Mouse (Mus musculus): ENCODE measurements around the gene Ikzf4. TPM values are rescaled to one million over a fixed set of nuclear protein-coding genes. Genes with fewer than 3 reads are reported as not detected.

Gene Ikzf4
- polyA plus RNA-seq, 1 experiment from 2014 or later = 21.2 TPM

DNA sequence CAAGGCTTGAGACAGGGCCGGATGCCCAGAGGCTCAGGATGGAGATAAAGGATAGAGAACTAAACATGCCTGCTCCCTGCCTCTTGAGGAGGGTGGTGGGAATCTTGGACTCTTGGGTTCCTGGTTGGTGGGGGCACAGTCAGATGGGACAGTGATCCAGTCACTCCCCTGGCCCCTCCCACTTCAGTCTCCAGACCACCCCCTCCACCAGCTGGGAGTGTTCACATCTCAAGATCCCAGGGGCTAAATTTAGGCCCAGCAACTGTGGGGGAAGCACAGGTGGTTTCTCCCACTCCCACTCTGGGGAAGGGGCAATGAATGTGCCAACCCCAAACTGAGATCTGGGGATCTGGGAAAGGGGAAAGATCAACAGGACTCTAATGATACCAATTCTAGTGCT lies 57.7 kb downstream of the Ikzf4 start:
- no peak overlapping the region for H3K9ac ChIP-seq (replicated peaks; ENCODE audit: low read length)
- ATAC-seq (ENCODE audit: low FRiP score, low TSS enrichment) (no peak), DNase-seq (no peak)
- 43% methylated on average over 1 of the region's 1 CpGs for WGBS
- H3K36me3 ChIP-seq (ENCODE audit: control insufficient read depth, insufficient read depth, low read length) = no peaks in the 10 kb centered on the region
- peaks cover 34% of the 10 kb centered on the region for H3K27me3 ChIP-seq (ENCODE audit: control insufficient read depth, insufficient read depth, low read length)
- H3K4me2 ChIP-seq (ENCODE audit: low read length) = no peak overlapping the region
- no peaks in the 10 kb centered on the region for H3K9me3 ChIP-seq (ENCODE audit: control insufficient read depth, low read length)
- peaks cover 9% of the 10 kb centered on the region for H3K4me1 ChIP-seq (ENCODE audit: control insufficient read depth, insufficient read depth, low read length)
- H3K4me3 ChIP-seq (replicated peaks; ENCODE audit: low read depth, low read length) = no peak overlapping the region
- no peak overlapping the region for H3K27ac ChIP-seq (replicated peaks; ENCODE audit: low read depth, low read length)

DNA sequence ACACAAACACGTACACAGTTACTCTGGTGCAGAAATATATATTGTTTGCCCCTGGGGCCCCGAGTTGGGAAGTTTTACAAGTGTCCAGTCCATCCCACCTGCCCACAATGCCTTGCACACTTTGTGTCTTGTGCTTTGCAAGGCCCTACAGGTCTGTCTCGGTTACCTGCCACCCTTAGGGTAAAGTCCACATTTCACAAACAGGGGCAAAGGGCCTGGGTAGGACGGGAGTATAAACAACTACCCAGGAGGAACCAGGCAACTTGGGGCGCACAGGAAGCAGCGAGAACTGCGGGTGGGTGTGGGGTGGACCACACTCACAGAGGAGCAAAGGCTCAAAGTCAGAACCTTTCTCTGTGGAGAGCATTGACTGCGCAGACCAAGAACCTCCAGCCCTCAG lies 58.1 kb downstream of the Ikzf4 start:
- WGBS = 61% methylated on average over 8 of the region's 8 CpGs
- Histone ChIP-seq H3K27me3 (ENCODE audit: control insufficient read depth, insufficient read depth, low read length) (peaks cover 34% of the 10 kb centered on the region), H3K9me3 (ENCODE audit: control insufficient read depth, low read length) (no peaks in the 10 kb centered on the region), H3K4me1 (ENCODE audit: control insufficient read depth, insufficient read depth, low read length) (peaks cover 9% of the 10 kb centered on the region), H3K4me3 (replicated peaks; ENCODE audit: low read depth, low read length) (no peak overlapping the region), H3K9ac (replicated peaks; ENCODE audit: low read length) (no peak overlapping the region), H3K4me2 (ENCODE audit: low read length) (no peak overlapping the region), H3K36me3 (ENCODE audit: control insufficient read depth, insufficient read depth, low read length) (no peaks in the 10 kb centered on the region), H3K27ac (replicated peaks; ENCODE audit: low read depth, low read length) (no peak overlapping the region)
- no peak for DNase-seq
- ATAC-seq (ENCODE audit: low FRiP score, low TSS enrichment) = no peak

DNA sequence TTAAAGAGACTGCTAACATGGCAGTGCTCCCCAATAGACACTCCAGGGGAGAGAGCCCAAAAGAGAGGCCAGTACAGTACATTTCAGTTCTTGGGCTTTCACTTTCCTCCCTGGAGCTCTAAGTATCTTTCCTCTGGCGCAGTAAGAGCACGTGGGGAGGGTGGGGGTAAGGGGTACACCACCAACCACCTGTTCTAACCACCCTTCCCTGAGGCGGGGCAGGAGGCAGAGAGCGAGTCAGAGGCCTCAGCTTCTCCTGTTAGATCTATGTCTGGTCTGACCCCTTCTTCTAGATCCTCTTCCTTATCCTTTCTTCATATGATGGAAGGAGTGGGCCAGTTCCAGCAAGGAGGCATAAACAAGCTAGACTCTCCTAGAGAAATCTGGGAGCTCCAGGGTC lies 58.7 kb downstream of the Ikzf4 start:
- Histone ChIP-seq H3K4me2 (ENCODE audit: low read length) (no peak overlapping the region), H3K36me3 (ENCODE audit: control insufficient read depth, insufficient read depth, low read length) (no peaks in the 10 kb centered on the region), H3K9ac (replicated peaks; ENCODE audit: low read length) (no peak overlapping the region), H3K4me3 (replicated peaks; ENCODE audit: low read depth, low read length) (no peak overlapping the region), H3K27ac (replicated peaks; ENCODE audit: low read depth, low read length) (no peak overlapping the region), H3K27me3 (ENCODE audit: control insufficient read depth, insufficient read depth, low read length) (peaks cover 34% of the 10 kb centered on the region), H3K4me1 (ENCODE audit: control insufficient read depth, insufficient read depth, low read length) (peaks cover 9% of the 10 kb centered on the region), H3K9me3 (ENCODE audit: control insufficient read depth, low read length) (no peaks in the 10 kb centered on the region)
- 57% methylated on average over 4 of the region's 4 CpGs for WGBS
- ATAC-seq (ENCODE audit: low FRiP score, low TSS enrichment) (no peak), DNase-seq (no peak)

DNA sequence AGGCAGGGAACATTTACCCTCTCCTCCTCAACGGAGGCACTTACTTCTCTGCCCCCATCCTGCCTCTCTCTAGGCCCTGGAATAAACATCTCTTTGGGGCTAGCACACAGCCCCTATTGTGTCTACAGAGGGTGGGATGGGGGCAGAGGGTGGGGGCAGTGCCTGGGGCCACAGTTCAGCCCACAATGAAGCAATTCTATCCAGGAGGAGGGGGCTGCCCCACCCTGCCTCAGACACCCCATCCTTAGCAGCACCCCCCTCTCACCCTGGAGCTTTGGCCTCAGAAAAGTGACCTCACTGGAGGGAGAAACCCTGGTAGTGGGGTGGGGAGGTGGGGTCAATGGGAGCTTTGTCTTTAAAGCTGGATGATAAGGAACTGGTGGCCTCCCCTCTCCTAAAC lies 59.2 kb downstream of the Ikzf4 start:
- H3K4me3 ChIP-seq (replicated peaks; ENCODE audit: low read depth, low read length) = no peak overlapping the region
- peaks cover 9% of the 10 kb centered on the region for H3K4me1 ChIP-seq (ENCODE audit: control insufficient read depth, insufficient read depth, low read length)
- no peaks in the 10 kb centered on the region for H3K9me3 ChIP-seq (ENCODE audit: control insufficient read depth, low read length)
- H3K4me2 ChIP-seq (ENCODE audit: low read length) = no peak overlapping the region
- no peak overlapping the region for H3K9ac ChIP-seq (replicated peaks; ENCODE audit: low read length)
- DNase-seq (no peak), ATAC-seq (ENCODE audit: low FRiP score, low TSS enrichment) (no peak)
- H3K27me3 ChIP-seq (ENCODE audit: control insufficient read depth, insufficient read depth, low read length) = peaks cover 34% of the 10 kb centered on the region
- no peaks in the 10 kb centered on the region for H3K36me3 ChIP-seq (ENCODE audit: control insufficient read depth, insufficient read depth, low read length)
- H3K27ac ChIP-seq (replicated peaks; ENCODE audit: low read depth, low read length) = no peak overlapping the region
- 0% methylated on average over 1 of the region's 1 CpGs for WGBS

DNA sequence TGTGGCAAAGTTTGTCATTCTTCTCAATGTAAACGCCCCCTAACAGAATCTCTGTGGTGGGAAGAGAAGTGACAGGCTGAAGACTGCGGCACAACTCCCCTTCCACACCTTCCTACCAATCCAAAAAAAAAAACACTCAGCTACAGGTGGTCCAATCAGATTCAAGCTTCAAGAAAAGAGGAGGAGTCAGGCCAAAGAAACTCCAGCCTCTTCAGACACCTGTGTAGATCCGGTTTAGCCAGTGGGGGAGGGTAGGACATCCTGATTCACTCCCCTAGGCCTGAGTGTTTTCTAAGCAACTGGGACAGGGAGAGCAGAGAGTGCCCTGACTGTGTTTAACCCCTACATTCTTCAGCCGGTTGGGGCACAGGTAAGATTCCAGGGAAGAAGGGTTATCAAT lies 61.4 kb downstream of the Ikzf4 start:
- Histone ChIP-seq H3K36me3 (ENCODE audit: control insufficient read depth, insufficient read depth, low read length) (no peaks in the 10 kb centered on the region), H3K9ac (replicated peaks; ENCODE audit: low read length) (no peak overlapping the region), H3K27ac (replicated peaks; ENCODE audit: low read depth, low read length) (no peak overlapping the region), H3K4me2 (ENCODE audit: low read length) (no peak overlapping the region), H3K27me3 (ENCODE audit: control insufficient read depth, insufficient read depth, low read length) (peaks cover 26% of the 10 kb centered on the region), H3K9me3 (ENCODE audit: control insufficient read depth, low read length) (no peaks in the 10 kb centered on the region), H3K4me1 (ENCODE audit: control insufficient read depth, insufficient read depth, low read length) (peaks cover 5% of the 10 kb centered on the region), H3K4me3 (replicated peaks; ENCODE audit: low read depth, low read length) (no peak overlapping the region)
- no peak for ATAC-seq (ENCODE audit: low FRiP score, low TSS enrichment)
- 10% methylated on average over 4 of the region's 4 CpGs for WGBS
- no peak for DNase-seq

DNA sequence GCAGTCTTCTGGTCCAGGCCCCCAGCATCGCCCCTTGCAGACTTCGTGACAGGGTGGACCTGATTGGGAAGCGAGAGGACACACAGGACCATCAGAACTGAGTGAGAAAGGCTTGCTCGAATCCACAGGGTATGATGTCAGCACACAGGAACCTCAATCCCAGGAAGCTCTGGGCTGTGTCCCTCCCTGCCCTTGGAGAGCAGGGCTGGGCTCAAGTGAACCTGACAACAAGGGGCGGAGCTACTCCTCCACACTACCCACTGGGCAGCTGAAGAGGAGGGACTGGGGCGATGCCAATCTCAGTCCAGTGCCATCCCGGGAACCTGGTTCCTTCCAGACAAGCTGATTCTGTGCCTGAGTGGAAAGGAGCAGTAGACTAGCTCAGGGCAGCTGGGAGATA lies 62.1 kb downstream of the Ikzf4 start:
- 20% methylated on average over 7 of the region's 7 CpGs for WGBS
- no peak overlapping the region for H3K9ac ChIP-seq (replicated peaks; ENCODE audit: low read length)
- no peak overlapping the region for H3K27ac ChIP-seq (replicated peaks; ENCODE audit: low read depth, low read length)
- H3K9me3 ChIP-seq (ENCODE audit: control insufficient read depth, low read length) = no peaks in the 10 kb centered on the region
- peaks cover 19% of the 10 kb centered on the region for H3K27me3 ChIP-seq (ENCODE audit: control insufficient read depth, insufficient read depth, low read length)
- ATAC-seq (ENCODE audit: low FRiP score, low TSS enrichment) = no peak
- no peaks in the 10 kb centered on the region for H3K4me1 ChIP-seq (ENCODE audit: control insufficient read depth, insufficient read depth, low read length)
- no peaks in the 10 kb centered on the region for H3K36me3 ChIP-seq (ENCODE audit: control insufficient read depth, insufficient read depth, low read length)
- no peak overlapping the region for H3K4me3 ChIP-seq (replicated peaks; ENCODE audit: low read depth, low read length)
- no peak overlapping the region for H3K4me2 ChIP-seq (ENCODE audit: low read length)
- no peak for DNase-seq

Small RNA genes within 50 kb of the gene (microRNA-seq; reads per million reads assigned to microRNA genes)
- not detected for gene Mir6917

Other genes starting within 250 kb of the Ikzf4 start
- not detected in 2 replicates for gene Slc39a5, start 244.8 kb downstream of the Ikzf4 start, polyA plus RNA-seq (2014; fragmentation: Nextera tagmentation; extraction: Ambion mirVana)
- gene Nabp2, start 234.5 kb downstream of the Ikzf4 start, polyA plus RNA-seq (2014; fragmentation: Nextera tagmentation; extraction: Ambion mirVana) = 142 and 144 TPM in 2 replicates
- 80.3 and 96.2 TPM in 2 replicates for gene Rnf41, start 234.3 kb downstream of the Ikzf4 start, polyA plus RNA-seq (2014; fragmentation: Nextera tagmentation; extraction: Ambion mirVana)
- gene Smarcc2, start 186.7 kb downstream of the Ikzf4 start, polyA plus RNA-seq (2014; fragmentation: Nextera tagmentation; extraction: Ambion mirVana) = 172 and 229 TPM in 2 replicates
- gene Myl6, start 151.8 kb downstream of the Ikzf4 start, polyA plus RNA-seq (2014; fragmentation: Nextera tagmentation; extraction: Ambion mirVana) = 750 and 787 TPM in 2 replicates
- gene Myl6b, start 147.3 kb downstream of the Ikzf4 start, polyA plus RNA-seq (2014; fragmentation: Nextera tagmentation; extraction: Ambion mirVana) = 5.3 and 6.8 TPM in 2 replicates
- gene Esyt1, start 120.1 kb downstream of the Ikzf4 start, polyA plus RNA-seq (2014; fragmentation: Nextera tagmentation; extraction: Ambion mirVana) = 6.0 and 10.9 TPM in 2 replicates
- 17.6 and 19.6 TPM in 2 replicates for gene Zc3h10, start 98.2 kb downstream of the Ikzf4 start, polyA plus RNA-seq (2014; fragmentation: Nextera tagmentation; extraction: Ambion mirVana)
- gene Rpl41, start 96.7 kb downstream of the Ikzf4 start, polyA plus RNA-seq (2014; fragmentation: Nextera tagmentation; extraction: Ambion mirVana) = 2,375 and 2,760 TPM in 2 replicates
- gene Pa2g4, start 80.0 kb downstream of the Ikzf4 start, polyA plus RNA-seq (2014; fragmentation: Nextera tagmentation; extraction: Ambion mirVana) = 122 and 142 TPM in 2 replicates
- 0.26 and 0.47 TPM in 2 replicates for gene Erbb3, start 56.3 kb downstream of the Ikzf4 start, polyA plus RNA-seq (2014; fragmentation: Nextera tagmentation; extraction: Ambion mirVana)
- 529 and 586 TPM in 2 replicates for gene Rps26, start 19.2 kb downstream of the Ikzf4 start, polyA plus RNA-seq (2014; fragmentation: Nextera tagmentation; extraction: Ambion mirVana)
- 10.3 and 10.4 TPM in 2 replicates for gene Suox, start 28.1 kb upstream of the Ikzf4 start, polyA plus RNA-seq (2014; fragmentation: Nextera tagmentation; extraction: Ambion mirVana)
- 80.4 and 100 TPM in 2 replicates for gene Rab5b, start 50.3 kb upstream of the Ikzf4 start, polyA plus RNA-seq (2014; fragmentation: Nextera tagmentation; extraction: Ambion mirVana)
- gene Pmel, start 58.2 kb upstream of the Ikzf4 start, polyA plus RNA-seq (2014; fragmentation: Nextera tagmentation; extraction: Ambion mirVana) = 0.22 and 0.38 TPM in 2 replicates
- 13.2 and 24.2 TPM in 2 replicates for gene Cdk2, start 59.0 kb upstream of the Ikzf4 start, polyA plus RNA-seq (2014; fragmentation: Nextera tagmentation; extraction: Ambion mirVana)
- 5.7 and 6.2 TPM in 2 replicates for gene Dgka, start 98.9 kb upstream of the Ikzf4 start, polyA plus RNA-seq (2014; fragmentation: Nextera tagmentation; extraction: Ambion mirVana)
- gene Pym1, start 101.9 kb upstream of the Ikzf4 start, polyA plus RNA-seq (2014; fragmentation: Nextera tagmentation; extraction: Ambion mirVana) = 46.7 and 60.0 TPM in 2 replicates
- 0.22 and 0.41 TPM in 2 replicates for gene Mmp19, start 144.9 kb upstream of the Ikzf4 start, polyA plus RNA-seq (2014; fragmentation: Nextera tagmentation; extraction: Ambion mirVana)
- gene Dnajc14, start 158.1 kb upstream of the Ikzf4 start, polyA plus RNA-seq (2014; fragmentation: Nextera tagmentation; extraction: Ambion mirVana) = 38.6 and 42.7 TPM in 2 replicates
- gene Tmem198b, start 158.4 kb upstream of the Ikzf4 start, polyA plus RNA-seq (2014; fragmentation: Nextera tagmentation; extraction: Ambion mirVana) = 11.7 and 13.1 TPM in 2 replicates
- gene Sarnp, start 171.3 kb upstream of the Ikzf4 start, polyA plus RNA-seq (2014; fragmentation: Nextera tagmentation; extraction: Ambion mirVana) = 150 and 152 TPM in 2 replicates
- 23.4 and 24.8 TPM in 2 replicates for gene Ormdl2, start 175.7 kb upstream of the Ikzf4 start, polyA plus RNA-seq (2014; fragmentation: Nextera tagmentation; extraction: Ambion mirVana)
- gene Gdf11, start 245.7 kb upstream of the Ikzf4 start, polyA plus RNA-seq (2014; fragmentation: Nextera tagmentation; extraction: Ambion mirVana) = 7.9 and 9.6 TPM in 2 replicates

Data from midbrain, embryonic 14.5 days (tissue).